Mouse (Mus musculus) kidney, postnatal 0 days (tissue): ENCODE data around the gene Gm37240. TPM values are rescaled to one million over a fixed set of nuclear protein-coding genes. Genes with fewer than 3 reads are reported as not detected.
A peak's percentile ranks its signal among the peaks of the same experiment; 100 is the strongest.

Experiments used
- ATAC-seq: fragments of 200-750 bp; cut with Nextera tagmentation; replicated peaks from 2 replicates; pipeline ENCODE4 v1.8.0; 2017; ENCODE audit warnings: low read depth, moderate number of reproducible peaks, moderate TSS enrichment, moderate library complexity; ENCODE audit not compliant: low FRiP score
- DNase-seq: peaks from one replicate; pipeline ENCODE4 v3.0.0-alpha.2; 2016; ENCODE audit warnings: low spot score
- H3K27ac ChIP-seq: fragments of 300-500 bp; sonication (generic); 2 replicates; pipeline ENCODE4 v1.5.1; 2014; ENCODE audit warnings: mild to moderate bottlenecking
- H3K27me3 ChIP-seq: fragments of 300-500 bp; sonication (generic); 2 replicates; pipeline ENCODE4 v1.6.1; 2014; ENCODE audit warnings: low read length, mixed read lengths; ENCODE audit not compliant: insufficient read depth
- H3K36me3 ChIP-seq: fragments of 300-500 bp; sonication (generic); 2 replicates; pipeline ENCODE4 v1.6.1; 2014; ENCODE audit warnings: low read length, mixed read lengths; ENCODE audit not compliant: insufficient read depth
- H3K4me1 ChIP-seq: fragments of 300-500 bp; sonication (generic); replicated peaks from 2 replicates; pipeline ENCODE4 v1.6.1; 2014; ENCODE audit warnings: antibody characterized with exemption, low read length, mixed read lengths; ENCODE audit not compliant: insufficient read depth
- H3K4me2 ChIP-seq: fragments of 300-500 bp; sonication (generic); 2 replicates; pipeline ENCODE4 v1.6.1; 2014; ENCODE audit warnings: mild to moderate bottlenecking, low read length, moderate library complexity, mixed read lengths
- H3K4me3 ChIP-seq: fragments of 300-500 bp; sonication (generic); replicated peaks from 2 replicates; pipeline ENCODE4 v1.5.1; 2014; ENCODE audit warnings: low read depth, low read length
- H3K9ac ChIP-seq: fragments of 300-500 bp; sonication (generic); 2 replicates; pipeline ENCODE4 v1.6.1; 2014; ENCODE audit warnings: low read depth, low read length
- H3K9me3 ChIP-seq: fragments of 300-500 bp; sonication (generic); replicated peaks from 2 replicates; pipeline ENCODE4 v1.6.1; 2016; ENCODE audit warnings: low read length, inconsistent platforms, mixed read lengths
- CTCF ChIP-seq: IDR thresholded peaks from 2 replicates; pipeline ENCODE4 v1.5.1; 2016; ENCODE audit warnings: antibody characterized with exemption, low read depth, mild to moderate bottlenecking, moderate library complexity
- WGBS: fragments of 180-500 bp; shearing (Covaris S2); extraction: QIAGEN DNeasy Blood & Tissue Kit; methylation state at CpG from one replicate; pipeline ENCODE4 v1.1.7; 2014; 5-methylcytosine and 5-hydroxymethylcytosine counted together
- polyA plus RNA-seq: library from polyadenylated mRNA; unstranded; fragments of >200 nt; fragmentation: Nextera tagmentation; extraction: Ambion mirVana; gene quantifications from 2 replicates; pipeline ENCODE4 v1.2.1, GENCODE M21; 2015

Gene Gm37240
- polyA plus RNA-seq, result 10.8 and 12.0 TPM in 2 replicates

- Histone ChIP-seq H3K27ac (peak within 1 kb of the TSS; percentile 81), H3K4me2 (peak within 1 kb of the TSS; percentile 84), H3K36me3 (no peaks in the 10 kb centered on the region), H3K9ac (peak within 1 kb of the TSS; percentile 78), H3K27me3 (no peaks in the 10 kb centered on the region), H3K4me1 (0 out of 2 replicates have a peak, but pooled peaks cover 3% of the 10 kb centered on the region), H3K4me3 (peak within 1 kb of the TSS; percentile 61), H3K9me3 (no peaks in the 10 kb centered on the region)
- TF ChIP-seq CTCF, result no peak
- WGBS, result under 1% methylated on average over 48 of the region's 48 CpGs
- DNase-seq (peak; percentile 95), ATAC-seq (peak; percentile 95)
These were observed at the start of gene Gm37240, which contains the start of gene Glt28d2 for GRCm38 (mm10) chr3:85887239-85887827. Gene Gm37240, minus strand, starts transcription at chr3:85887518. Gene Glt28d2, minus strand, starts transcription at chr3:85887516.

- DNase-seq, result no peak
- H3K27me3 ChIP-seq, result no peaks in the 10 kb centered on the region
- H3K4me3 ChIP-seq, result no peak overlapping the region
- WGBS, result 93% methylated on average over 5 of the region's 5 CpGs
- H3K9ac ChIP-seq, result no peak overlapping the region
- H3K4me1 ChIP-seq, result no peaks in the 10 kb centered on the region
- no peaks in the 10 kb centered on the region for H3K36me3 ChIP-seq
- no peak for ATAC-seq
- H3K4me2 ChIP-seq, result no peak overlapping the region
- no peak overlapping the region for H3K27ac ChIP-seq
- H3K9me3 ChIP-seq, result no peaks in the 10 kb centered on the region
- TF ChIP-seq CTCF, result no peak
These were observed 46.3 kb upstream of the Gm37240 start for GRCm38 (mm10) chr3:85933586-85933985.

GRCm38 (mm10) chr3:85931859-85932258 lies 44.5 kb upstream of the Gm37240 start:
- no peaks in the 10 kb centered on the region for H3K4me1 ChIP-seq
- no peak overlapping the region for H3K27ac ChIP-seq
- TF ChIP-seq CTCF, result no peak
- no peaks in the 10 kb centered on the region for H3K27me3 ChIP-seq
- 72% methylated on average over 6 of the region's 6 CpGs for WGBS
- DNase-seq (no peak), ATAC-seq (no peak)
- H3K9ac ChIP-seq, result no peak overlapping the region
- no peaks in the 10 kb centered on the region for H3K9me3 ChIP-seq
- H3K36me3 ChIP-seq, result no peaks in the 10 kb centered on the region
- H3K4me2 ChIP-seq, result no peak overlapping the region
- no peak overlapping the region for H3K4me3 ChIP-seq

- Histone ChIP-seq H3K9ac (no peak overlapping the region), H3K4me3 (no peak overlapping the region), H3K9me3 (no peaks in the 10 kb centered on the region), H3K4me2 (no peak overlapping the region), H3K4me1 (no peaks in the 10 kb centered on the region), H3K27ac (no peak overlapping the region), H3K36me3 (no peaks in the 10 kb centered on the region), H3K27me3 (no peaks in the 10 kb centered on the region)
- no peak for ATAC-seq
- peak; percentile 35 for DNase-seq
- WGBS, result 41% methylated on average over 11 of the region's 11 CpGs
- TF ChIP-seq CTCF, result no peak
These were observed 43.4 kb upstream of the Gm37240 start for GRCm38 (mm10) chr3:85930671-85931255.

- no peak overlapping the region for H3K27ac ChIP-seq
- no peak for TF ChIP-seq CTCF
- DNase-seq, result no peak
- no peaks in the 10 kb centered on the region for H3K27me3 ChIP-seq
- WGBS, result 74% methylated on average over 5 of the region's 5 CpGs
- no peaks in the 10 kb centered on the region for H3K36me3 ChIP-seq
- H3K4me2 ChIP-seq, result no peak overlapping the region
- ATAC-seq, result no peak
- no peaks in the 10 kb centered on the region for H3K9me3 ChIP-seq
- no peak overlapping the region for H3K4me3 ChIP-seq
- no peak overlapping the region for H3K9ac ChIP-seq
- H3K4me1 ChIP-seq, result no peaks in the 10 kb centered on the region
These were observed 42.4 kb upstream of the Gm37240 start for GRCm38 (mm10) chr3:85929711-85930110.

- H3K4me3 ChIP-seq, result no peak overlapping the region
- no peaks in the 10 kb centered on the region for H3K9me3 ChIP-seq
- no peaks in the 10 kb centered on the region for H3K4me1 ChIP-seq
- H3K9ac ChIP-seq, result no peak overlapping the region
- ATAC-seq, result no peak
- no peak overlapping the region for H3K27ac ChIP-seq
- H3K36me3 ChIP-seq, result no peaks in the 10 kb centered on the region
- H3K27me3 ChIP-seq, result no peaks in the 10 kb centered on the region
- DNase-seq, result no peak
- no peak overlapping the region for H3K4me2 ChIP-seq
- 76% methylated on average over 5 of the region's 5 CpGs for WGBS
- TF ChIP-seq CTCF, result no peak
These were observed 40.9 kb upstream of the Gm37240 start for GRCm38 (mm10) chr3:85928140-85928611.
